In genomic region chr10:80799070-80799566, GRCm38 (mm10) we compare ENCODE assay signal across 9 mouse cellular contexts. TPM values are rescaled to one million over a fixed set of nuclear protein-coding genes. Genes with fewer than 3 reads are reported as not detected.
DNase-seq lines count a peak whose midpoint lies in the region; ATAC-seq and TF ChIP-seq lines count a peak whose summit lies in the region.
"Had no signal": no experiment of that assay in that cellular context is flagged by ENCODE, and none has a peak within 500 bp of the region (broad histone marks: within the 10 kb centered on the region; RNA-seq: fewer than 3 reads in every experiment).

No protein-coding gene starts in this region.

- H3K9me3 ChIP-seq in liver, embryonic 14.5 days (ENCODE audit: control insufficient read depth, low read length) = no peaks in the 10 kb centered on the region

- peaks cover 14 to 15% of the 10 kb centered on the region in 2 experiments for H3K4me1 ChIP-seq in liver, embryonic 14.5 days (replicated peaks; ENCODE audit: control insufficient read depth in 2 of 2, insufficient read depth in 2 of 2, low read length in 1 of 2)

- peak overlapping the region; percentile 99 for H3K27ac ChIP-seq in gastrocnemius, adult 2 months
- peak overlapping the region; percentile 75 for H3K27ac ChIP-seq in liver, embryonic 14.5 days

- under 1% methylated on average over 18 of the region's 18 CpGs for WGBS in liver, embryonic 14.5 days (ENCODE audit: insufficient replicate concordance)

- DNase-seq in gastrocnemius, adult 2 months = peak; percentile 18
- no peak for DNase-seq in gastrocnemius, postnatal 14 days
- DNase-seq in 416B (ENCODE audit: low read depth) = peak; percentile 62
- peak in 1 of 3 experiments; percentile 23 for DNase-seq in liver, embryonic 14.5 days (ENCODE audit: low read depth in 3 of 3, low spot score in 3 of 3)
- no peak for DNase-seq in adrenal gland, postnatal 25 days
- DNase-seq in embryo, embryonic 11 days = no peak
- DNase-seq in embryo, embryonic 10.5 days (ENCODE audit: low spot score) = no peak

- TF ChIP-seq EP300 in liver, embryonic 14.5 days (IDR thresholded peaks at IDR 0.05; ENCODE audit: low read depth) = no peak

- TF ChIP-seq CTCF in gastrocnemius, adult 2 months (IDR thresholded peaks at IDR 0.05) = no peak
- no peak for TF ChIP-seq CTCF in liver, embryonic 14.5 days (IDR thresholded peaks at IDR 0.05; ENCODE audit: low read depth)

- intact Hi-C loops in gastrocnemius, adult 2 months (cut with DNase I) = no loop called here
- intact Hi-C loops in gastrocnemius, postnatal 14 days (cut with DNase I; ENCODE audit: low total_unique reads) = no loop called here

- no peaks in the 10 kb centered on the region for H3K27me3 ChIP-seq in liver, embryonic 14.5 days (ENCODE audit: control insufficient read depth, insufficient read depth, low read length)

- H3K4me3 ChIP-seq in gastrocnemius, adult 2 months = peak overlapping the region; percentile 84
- peak overlapping the region; percentile 82 to 94 for H3K4me3 ChIP-seq in liver, embryonic 14.5 days (ENCODE audit: insufficient read depth in 1 of 2, low read depth in 2 of 2, low read length in 2 of 2)

- peak overlapping the region; percentile 81 for H3K9ac ChIP-seq in liver, embryonic 14.5 days (replicated peaks)

- peak; percentile 9 for ATAC-seq in erythroid progenitor cell, adult 5-6 weeks (replicated peaks; ENCODE audit: low FRiP score, poor library complexity, severe bottlenecking)
- peak; percentile 1; the same call in 1 of the 2 replicates for ATAC-seq in liver, embryonic 14.5 days (ENCODE audit: insufficient read depth)

- peaks cover 42% of the 10 kb centered on the region for H3K36me3 ChIP-seq in liver, embryonic 14.5 days (replicated peaks; ENCODE audit: control insufficient read depth, insufficient read depth, low read depth)

- H3K4me2 ChIP-seq in liver, embryonic 14.5 days (ENCODE audit: low read depth) = peak overlapping the region; percentile 97

RNA-seq across cellular contexts. Expression of gene Plekhj1, which starts 0.7 kb away (rescaled TPM):
- total RNA-seq in gastrocnemius, adult 2 months (2021) = 10 to 100 TPM; 22.3 to 29.8 TPM
- total RNA-seq in gastrocnemius, postnatal 14 days (2021) = 10 to 100 TPM; 21.4 to 23.1 TPM
- total RNA-seq in erythroid progenitor cell, adult 5-6 weeks (2015; ENCODE audit: low replicate concordance) = 71.0 and 81.7 TPM in 2 replicates
- total RNA-seq in erythroid progenitor cell, adult 5-6 weeks (2017; ENCODE audit: low replicate concordance) = 18.9 and 38.1 TPM in 2 replicates
- polyA plus RNA-seq in liver, embryonic 14.5 days (2012; rRNA removed) = 46.7 and 50.8 TPM in 2 replicates
- polyA plus RNA-seq in liver, embryonic 14.5 days (2014; fragmentation: Nextera tagmentation; extraction: Ambion mirVana) = 77.0 and 85.0 TPM in 2 replicates
- 114 and 132 TPM in 2 replicates for total RNA-seq in adrenal gland, postnatal 25 days (2021)

RNA-seq across cellular contexts. Expression of gene Sf3a2, which starts 1.1 kb away (rescaled TPM):
- total RNA-seq in gastrocnemius, adult 2 months (2021) = 10 to 100 TPM; 28.9 to 29.1 TPM
- total RNA-seq in gastrocnemius, postnatal 14 days (2021) = 10 to 100 TPM; 23.6 to 30.0 TPM
- total RNA-seq in erythroid progenitor cell, adult 5-6 weeks (2015; ENCODE audit: low replicate concordance) = 34.2 and 48.6 TPM in 2 replicates
- total RNA-seq in erythroid progenitor cell, adult 5-6 weeks (2017; ENCODE audit: low replicate concordance) = 16.8 and 18.1 TPM in 2 replicates
- 26.1 and 35.6 TPM in 2 replicates for polyA plus RNA-seq in liver, embryonic 14.5 days (2012; rRNA removed)
- 36.1 and 40.7 TPM in 2 replicates for polyA plus RNA-seq in liver, embryonic 14.5 days (2014; fragmentation: Nextera tagmentation; extraction: Ambion mirVana)
- total RNA-seq in adrenal gland, postnatal 25 days (2021) = 56.7 and 60.1 TPM in 2 replicates

RNA-seq across cellular contexts. Expression of gene Amh, which starts 5.9 kb away (rescaled TPM):
- under 1 TPM; 0.38 to 0.98 TPM for total RNA-seq in gastrocnemius, adult 2 months (2021)
- under 1 TPM in 1 of 2 experiments, not detected in 1; 0.25 TPM for total RNA-seq in gastrocnemius, postnatal 14 days (2021)
- total RNA-seq in erythroid progenitor cell, adult 5-6 weeks (2015; ENCODE audit: low replicate concordance) = not detected in 2 replicates
- not detected in 2 replicates for total RNA-seq in erythroid progenitor cell, adult 5-6 weeks (2017; ENCODE audit: low replicate concordance)
- polyA plus RNA-seq in liver, embryonic 14.5 days (2012; rRNA removed) = 0.31 and 0.36 TPM in 2 replicates
- polyA plus RNA-seq in liver, embryonic 14.5 days (2014; fragmentation: Nextera tagmentation; extraction: Ambion mirVana) = 0.08 TPM in 1 of 2 replicates, not detected in the other
- total RNA-seq in adrenal gland, postnatal 25 days (2021) = 0.79 and 0.90 TPM in 2 replicates

RNA-seq across cellular contexts. Expression of gene Jsrp1, which starts 14.2 kb away (rescaled TPM):
- 100 to 1,000 TPM; 397 to 414 TPM for total RNA-seq in gastrocnemius, adult 2 months (2021)
- total RNA-seq in gastrocnemius, postnatal 14 days (2021) = 100 to 1,000 TPM; 345 to 379 TPM
- not detected in 2 replicates for total RNA-seq in erythroid progenitor cell, adult 5-6 weeks (2015; ENCODE audit: low replicate concordance)
- not detected in 2 replicates for total RNA-seq in erythroid progenitor cell, adult 5-6 weeks (2017; ENCODE audit: low replicate concordance)
- polyA plus RNA-seq in liver, embryonic 14.5 days (2012; rRNA removed) = 0.15 TPM in 1 of 2 replicates, not detected in the other
- not detected in 2 replicates for polyA plus RNA-seq in liver, embryonic 14.5 days (2014; fragmentation: Nextera tagmentation; extraction: Ambion mirVana)
- total RNA-seq in adrenal gland, postnatal 25 days (2021) = 6.7 and 8.7 TPM in 2 replicates
- polyA plus RNA-seq: large intestine, adult 2 months had no signal

RNA-seq across cellular contexts. Expression of gene Oaz1, which starts 27.3 kb away (rescaled TPM):
- total RNA-seq in gastrocnemius, adult 2 months (2021) = 100 to 1,000 TPM; 579 to 691 TPM
- 100 to 1,000 TPM; 787 to 812 TPM for total RNA-seq in gastrocnemius, postnatal 14 days (2021)
- total RNA-seq in erythroid progenitor cell, adult 5-6 weeks (2015; ENCODE audit: low replicate concordance) = 1,470 and 1,566 TPM in 2 replicates
- 158 and 259 TPM in 2 replicates for total RNA-seq in erythroid progenitor cell, adult 5-6 weeks (2017; ENCODE audit: low replicate concordance)
- 673 and 795 TPM in 2 replicates for polyA plus RNA-seq in liver, embryonic 14.5 days (2012; rRNA removed)
- polyA plus RNA-seq in liver, embryonic 14.5 days (2014; fragmentation: Nextera tagmentation; extraction: Ambion mirVana) = 1,285 and 1,384 TPM in 2 replicates
- total RNA-seq in adrenal gland, postnatal 25 days (2021) = 742 and 955 TPM in 2 replicates

Comparison
In these comparisons a context has a peak if more than half of its experiments do, and no peak if none do; other contexts are left out.
1. DNase-seq: peak in gastrocnemius, adult 2 months (single experiment) and 416B (single experiment); none in gastrocnemius, postnatal 14 days (single experiment), adrenal gland, postnatal 25 days (single experiment), embryo, embryonic 11 days (single experiment) and embryo, embryonic 10.5 days (single experiment).